Mouse (Mus musculus) brain, adult 2 months (tissue): ENCODE measurements at regions not wholly inside any gene's neighbourhood (a gene's known extent, or its start where the extent isn't known, plus 50 kb on each side); places are given as distances from the start of the nearest gene placed in this dataset.

Source experiments
- DNase-seq: peaks from one replicate; pipeline ENCODE4 v3.0.0; 2011; ENCODE audit warnings: low read depth, low spot score

DNA sequence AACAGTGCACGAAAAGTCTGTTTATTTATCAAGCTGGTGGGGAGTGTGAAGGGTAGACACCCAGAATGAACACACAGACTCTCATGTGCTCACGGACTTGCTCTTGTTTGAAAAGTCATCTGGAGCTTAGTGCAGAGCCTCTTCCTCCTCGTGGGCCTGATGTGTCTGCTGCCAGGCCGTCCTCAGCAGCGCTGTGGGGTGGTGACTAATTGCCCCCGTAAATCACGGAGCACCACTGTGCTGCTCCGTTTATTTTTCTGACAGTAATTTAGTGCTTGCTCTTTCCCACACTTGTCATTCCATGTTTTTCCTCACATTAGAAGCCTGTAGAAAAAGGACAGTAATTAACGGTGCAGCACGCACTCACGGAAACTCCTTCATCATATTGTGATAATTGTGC, 51.2 kb upstream of the Gm17304 start:
- no peak for DNase-seq

- no peak for DNase-seq
Measured at GRCm38 (mm10) chr5:106539286-106539685, 69.6 kb upstream of the Gm17304 start.

DNA sequence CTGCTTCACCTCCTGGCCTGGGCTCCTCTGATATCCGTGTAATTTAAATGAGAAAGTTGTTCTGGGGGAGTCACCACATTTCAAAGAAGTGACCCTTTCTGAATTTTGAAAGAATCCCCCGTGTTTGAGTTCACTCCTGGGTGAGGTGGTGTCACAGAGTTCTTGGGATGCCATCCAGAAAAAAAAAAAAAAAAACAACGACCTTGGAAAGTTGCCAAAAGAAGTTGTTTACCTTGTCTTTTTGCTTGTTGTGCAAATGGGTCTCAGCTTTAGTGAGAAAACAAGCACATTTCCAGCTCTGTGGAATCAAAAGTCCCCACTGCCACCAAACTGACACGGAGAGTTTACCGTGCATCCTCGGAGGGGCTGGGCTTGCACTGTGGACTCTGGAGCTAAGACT, 71.7 kb upstream of the Gm17304 start:
- DNase-seq = no peak

GRCm38 (mm10) chr5:106536068-106536467, 72.8 kb upstream of the Gm17304 start:
- peak; percentile 18 for DNase-seq

DNA sequence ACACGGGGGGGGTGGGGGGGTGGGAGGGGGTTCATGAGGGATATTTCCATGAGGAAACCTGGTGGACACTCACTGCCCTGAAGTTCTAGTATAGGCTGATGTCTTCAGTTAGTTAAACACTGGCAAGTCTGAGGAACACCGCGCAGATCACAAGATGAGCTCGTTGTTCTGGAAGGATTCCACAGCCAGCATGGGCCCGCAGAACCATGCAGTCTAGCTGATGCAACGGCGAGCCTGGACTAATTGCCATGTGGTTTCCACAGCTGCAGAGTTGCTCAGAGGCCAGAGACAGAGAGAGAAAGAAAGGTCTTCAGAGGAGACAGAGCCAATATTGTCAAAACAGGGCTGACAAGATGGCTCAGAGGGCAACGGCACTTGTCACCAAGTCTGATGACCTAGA, 70.8 kb upstream of the Barhl2 start:
- peak; percentile 13 for DNase-seq

GRCm38 (mm10) chr5:106527364-106527985, 69.5 kb upstream of the Barhl2 start:
- peak; percentile 6 for DNase-seq

GRCm38 (mm10) chr5:106512423-106513089, 54.6 kb upstream of the Barhl2 start:
- DNase-seq = no peak

DNA sequence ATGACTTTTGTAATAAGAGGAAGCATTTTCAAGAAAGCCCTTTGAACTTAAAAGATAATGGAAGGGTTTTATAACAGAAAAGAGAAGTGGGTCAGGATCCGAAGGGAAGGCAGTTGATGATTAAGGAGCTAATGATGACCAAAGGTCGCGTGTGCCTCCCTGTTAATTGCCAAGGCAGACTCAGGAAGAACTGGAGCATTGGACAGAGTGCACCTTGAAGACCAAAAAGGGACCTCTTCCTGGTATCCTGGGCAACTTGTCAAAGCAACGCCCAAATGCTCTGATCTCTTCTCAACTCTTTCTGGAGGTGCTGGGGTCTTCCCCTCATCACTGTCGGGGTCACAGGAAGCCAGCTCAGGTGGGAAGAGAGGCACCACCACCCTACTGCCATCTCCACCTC, 49.9 kb upstream of the Barhl2 start:
- no peak for DNase-seq
